Mouse (Mus musculus) midbrain, postnatal 0 days (tissue): ENCODE data around the gene Trcg1. TPM values are rescaled to one million over a fixed set of nuclear protein-coding genes. Genes with fewer than 3 reads are reported as not detected.

Experiments used
- ATAC-seq: fragments of 200-750 bp; cut with Nextera tagmentation; 2 replicates; pipeline ENCODE4 v1.8.0; 2017; ENCODE audit warnings: moderate number of reproducible peaks, mild to moderate bottlenecking, moderate TSS enrichment, moderate library complexity; ENCODE audit not compliant: low FRiP score
- DNase-seq: peaks from one replicate; pipeline ENCODE4 v3.0.0-alpha.2; 2015; ENCODE audit warnings: low spot score
- H3K27ac ChIP-seq: fragments of 300-500 bp; sonication (generic); 2 replicates; pipeline ENCODE4 v1.5.1; 2014; ENCODE audit warnings: low read depth, mild to moderate bottlenecking, low read length, mixed read lengths
- H3K27me3 ChIP-seq: fragments of 300-500 bp; sonication (generic); 2 replicates; pipeline ENCODE4 v1.6.1; 2014; ENCODE audit warnings: low read length, control low read depth, mixed read lengths; ENCODE audit not compliant: insufficient read depth
- H3K36me3 ChIP-seq: fragments of 300-500 bp; sonication (generic); 2 replicates; pipeline ENCODE4 v1.6.1; 2014; ENCODE audit warnings: low read length, control low read depth, mixed read lengths; ENCODE audit not compliant: insufficient read depth
- H3K4me1 ChIP-seq: fragments of 300-500 bp; sonication (generic); 2 replicates; pipeline ENCODE4 v1.6.1; 2014; ENCODE audit warnings: mild to moderate bottlenecking, control low read depth, antibody characterized with exemption, low read length, mixed read lengths; ENCODE audit not compliant: insufficient read depth
- H3K4me2 ChIP-seq: fragments of 300-500 bp; sonication (generic); 2 replicates; pipeline ENCODE4 v1.6.1; 2014; ENCODE audit warnings: low read depth, mild to moderate bottlenecking, low read length, mixed read lengths; ENCODE audit not compliant: poor library complexity, severe bottlenecking
- H3K4me3 ChIP-seq: fragments of 300-500 bp; sonication (generic); 2 replicates; pipeline ENCODE4 v1.5.1; 2014; ENCODE audit warnings: low read depth, mild to moderate bottlenecking, low read length, moderate library complexity
- H3K9ac ChIP-seq: fragments of 300-500 bp; sonication (generic); replicated peaks from 2 replicates; pipeline ENCODE4 v1.6.1; 2014; ENCODE audit warnings: mild to moderate bottlenecking, low read length, moderate library complexity, mixed read lengths; ENCODE audit not compliant: poor library complexity, severe bottlenecking
- H3K9me3 ChIP-seq: fragments of 300-500 bp; sonication (generic); 2 replicates; pipeline ENCODE4 v1.6.1; 2016; ENCODE audit warnings: low read length, control low read depth
- CTCF ChIP-seq: IDR thresholded peaks from 2 replicates; pipeline ENCODE4 v1.5.1; 2016; ENCODE audit warnings: antibody characterized with exemption, mild to moderate bottlenecking
- WGBS: fragments of 180-500 bp; shearing (Covaris S2); extraction: QIAGEN DNeasy Blood & Tissue Kit; methylation state at CpG from one replicate; pipeline ENCODE4 v1.1.7; 2014; 5-methylcytosine and 5-hydroxymethylcytosine counted together
- polyA plus RNA-seq: library from polyadenylated mRNA; unstranded; fragments of >200 nt; fragmentation: Nextera tagmentation; extraction: Ambion mirVana; gene quantifications from 2 replicates; pipeline ENCODE4 v1.2.1, GENCODE M21; 2015
- total RNA-seq: library from RNA; depleted of rRNA; stranded (reverse); fragments of >200 nt; gene quantifications from 2 replicates; pipeline ENCODE4 v1.2.3, GENCODE M21; 2014

Trcg1 gene
- total and polyA plus RNA-seq, 2 experiments from 2014 or later = not detected

GRCm38 (mm10) chr9:57273805-57274494 lies 37.6 kb downstream of the Trcg1 start:
- no peak overlapping the region for H3K4me2 ChIP-seq
- H3K9ac ChIP-seq = no peak overlapping the region
- no peaks in the 10 kb centered on the region for H3K4me1 ChIP-seq
- TF ChIP-seq CTCF = no peak
- H3K4me3 ChIP-seq = no peak overlapping the region
- WGBS = 31% methylated on average over 6 of the region's 6 CpGs
- no peaks in the 10 kb centered on the region for H3K27me3 ChIP-seq
- H3K27ac ChIP-seq = no peak overlapping the region
- DNase-seq = no peak
- H3K36me3 ChIP-seq = no peaks in the 10 kb centered on the region
- no peak for ATAC-seq
- H3K9me3 ChIP-seq = no peaks in the 10 kb centered on the region

GRCm38 (mm10) chr9:57276311-57276710 lies 40.0 kb downstream of the Trcg1 start:
- H3K27me3 ChIP-seq = no peaks in the 10 kb centered on the region
- H3K4me3 ChIP-seq = no peak overlapping the region
- H3K9me3 ChIP-seq = no peaks in the 10 kb centered on the region
- DNase-seq = peak; percentile 30
- ATAC-seq = no peak
- H3K9ac ChIP-seq = no peak overlapping the region
- no peak overlapping the region for H3K4me2 ChIP-seq
- H3K36me3 ChIP-seq = no peaks in the 10 kb centered on the region
- H3K4me1 ChIP-seq = 0 out of 2 replicates have a peak, but pooled peaks cover under 1% of the 10 kb centered on the region
- no peak for TF ChIP-seq CTCF
- H3K27ac ChIP-seq = no peak overlapping the region

- ATAC-seq = no peak
- TF ChIP-seq CTCF = no peak
- no peak for DNase-seq
- Histone ChIP-seq H3K27ac (no peak overlapping the region), H3K4me1 (0 out of 2 replicates have a peak, but pooled peaks cover 7% of the 10 kb centered on the region), H3K4me2 (no peak overlapping the region), H3K4me3 (no peak overlapping the region), H3K27me3 (no peaks in the 10 kb centered on the region), H3K9ac (no peak overlapping the region), H3K36me3 (no peaks in the 10 kb centered on the region), H3K9me3 (no peaks in the 10 kb centered on the region)
- 64% methylated on average over 4 of the region's 4 CpGs for whole genome bisulfite sequencing
Observed at GRCm38 (mm10) chr9:57278268-57278667, 41.9 kb downstream of the Trcg1 start.

- 75% methylated on average over 4 of the region's 4 CpGs for WGBS
- ATAC-seq = no peak
- H3K9ac ChIP-seq = no peak overlapping the region
Observed at GRCm38 (mm10) chr9:57279441-57279840, 43.1 kb downstream of the Trcg1 start.

GRCm38 (mm10) chr9:57281549-57281948 lies 45.2 kb downstream of the Trcg1 start:
- Histone ChIP-seq H3K27ac (no peak overlapping the region), H3K36me3 (no peaks in the 10 kb centered on the region), H3K27me3 (no peaks in the 10 kb centered on the region), H3K9ac (0 out of 2 replicates have a peak overlapping the region, but pooled peaks have one; percentile 33), H3K4me1 (0 out of 2 replicates have a peak, but pooled peaks cover 7% of the 10 kb centered on the region), H3K4me2 (peak overlapping the region; percentile 42), H3K4me3 (0 out of 2 replicates have a peak overlapping the region, but pooled peaks have one; percentile 6), H3K9me3 (no peaks in the 10 kb centered on the region)
- DNase-seq (no peak), ATAC-seq (0 out of 2 replicates have a peak, but pooled peaks have one; percentile 16)
- WGBS = 14% methylated on average over 20 of the region's 20 CpGs
- no peak for TF ChIP-seq CTCF

More at GRCm38 (mm10) chr9:57279441-57279840, 43.1 kb downstream of the Trcg1 start:
- TF ChIP-seq CTCF = no peak
- no peaks in the 10 kb centered on the region for H3K27me3 ChIP-seq
- no peak overlapping the region for H3K4me3 ChIP-seq
- H3K4me1 ChIP-seq = 0 out of 2 replicates have a peak, but pooled peaks cover 7% of the 10 kb centered on the region
- H3K9me3 ChIP-seq = no peaks in the 10 kb centered on the region
- H3K36me3 ChIP-seq = no peaks in the 10 kb centered on the region
- no peak for DNase-seq
- H3K27ac ChIP-seq = no peak overlapping the region
- no peak overlapping the region for H3K4me2 ChIP-seq

- 0 out of 2 replicates have a peak, but pooled peaks cover 7% of the 10 kb centered on the region for H3K4me1 ChIP-seq
- DNase-seq (no peak), ATAC-seq (no peak)
- H3K9me3 ChIP-seq = no peaks in the 10 kb centered on the region
- H3K27me3 ChIP-seq = no peaks in the 10 kb centered on the region
- no peak overlapping the region for H3K4me2 ChIP-seq
- no peak overlapping the region for H3K4me3 ChIP-seq
- no peaks in the 10 kb centered on the region for H3K36me3 ChIP-seq
- no peak overlapping the region for H3K9ac ChIP-seq
- TF ChIP-seq CTCF = no peak
- H3K27ac ChIP-seq = no peak overlapping the region
- WGBS = 85% methylated on average over 3 of the region's 3 CpGs
Observed at GRCm38 (mm10) chr9:57282686-57283085, 46.3 kb downstream of the Trcg1 start.
